Mouse (Mus musculus): ENCODE data around the gene Ccdc86. TPM values are rescaled to one million over a fixed set of nuclear protein-coding genes. Genes with fewer than 3 reads are reported as not detected.

The Ccdc86 gene
- total RNA-seq, 2 experiments from 2014 or later: 13.2 to 16.5 TPM

- intact Hi-C loops (cut with DNase I): no loop called here
- TF ChIP-seq CTCF (IDR thresholded peaks at IDR 0.05): no peak
- H3K4me3 ChIP-seq: no peak overlapping the region; the same call in 1 of the 2 replicates
- no peak for DNase-seq
- no peak overlapping the region for H3K27ac ChIP-seq
These were observed 2.6 kb downstream of the Ccdc86 start for GRCm38 (mm10) chr19:10946506-10946905.

GRCm38 (mm10) chr19:10943955-10944354, 5.1 kb downstream of the Ccdc86 start:
- Histone ChIP-seq H3K4me3 (no peak overlapping the region), H3K27ac (no peak overlapping the region)
- intact Hi-C loops (cut with DNase I): no loop called here
- TF ChIP-seq CTCF (IDR thresholded peaks at IDR 0.05): no peak
- no peak for DNase-seq

GRCm38 (mm10) chr19:10940801-10941457, 8.1 kb downstream of the Ccdc86 start:
- no peak for TF ChIP-seq CTCF (IDR thresholded peaks at IDR 0.05)
- intact Hi-C loops (cut with DNase I): no loop called here
- no peak for DNase-seq
- Histone ChIP-seq H3K27ac (no peak overlapping the region), H3K4me3 (peak overlapping the region; percentile 46)

- Histone ChIP-seq H3K27ac (no peak overlapping the region), H3K4me3 (peak overlapping the region; percentile 46)
- DNase-seq: peak; percentile 63
- intact Hi-C loops (cut with DNase I): no loop called here
- peak; percentile 58 for TF ChIP-seq CTCF (IDR thresholded peaks at IDR 0.05)
These were observed 8.8 kb downstream of the Ccdc86 start for GRCm38 (mm10) chr19:10940097-10940800.

- Histone ChIP-seq H3K4me3 (no peak overlapping the region), H3K27ac (no peak overlapping the region)
- TF ChIP-seq CTCF (IDR thresholded peaks at IDR 0.05): no peak
- DNase-seq: no peak
- intact Hi-C loops (cut with DNase I): no loop called here
These were observed 10.3 kb downstream of the Ccdc86 start for GRCm38 (mm10) chr19:10938771-10939170.

- no peak for DNase-seq
- Histone ChIP-seq H3K4me3 (no peak within 1 kb of the TSS), H3K27ac (no peak within 1 kb of the TSS)
- intact Hi-C loops (cut with DNase I): no loop called here
- TF ChIP-seq CTCF (IDR thresholded peaks at IDR 0.05): no peak
These were observed 11.9 kb downstream of the Ccdc86 start, which contains the start of gene Ptgdr2 for GRCm38 (mm10) chr19:10937110-10937563. Ptgdr2 (plus strand) TSS chr19:10937160.

GRCm38 (mm10) chr19:10936077-10936476, 13.0 kb downstream of the Ccdc86 start:
- H3K4me3 ChIP-seq: no peak overlapping the region
- H3K27ac ChIP-seq: no peak overlapping the region
- 0 out of 2 replicates have a peak, but pooled peaks have one; percentile 0 for TF ChIP-seq CTCF (IDR thresholded peaks at IDR 0.05)
- intact Hi-C loops (cut with DNase I): no loop called here
- DNase-seq: no peak

- Histone ChIP-seq H3K4me3 (no peak overlapping the region), H3K27ac (no peak overlapping the region)
- intact Hi-C loops (cut with DNase I): no loop called here
- DNase-seq: no peak
- TF ChIP-seq CTCF (IDR thresholded peaks at IDR 0.05): no peak
These were observed 14.0 kb downstream of the Ccdc86 start for GRCm38 (mm10) chr19:10935029-10935428.

GRCm38 (mm10) chr19:10930641-10931040, 18.4 kb downstream of the Ccdc86 start:
- no peak for DNase-seq
- TF ChIP-seq CTCF (IDR thresholded peaks at IDR 0.05): no peak
- Histone ChIP-seq H3K4me3 (no peak overlapping the region), H3K27ac (no peak overlapping the region)
- intact Hi-C loops (cut with DNase I): no loop called here

GRCm38 (mm10) chr19:10926666-10927065, 22.4 kb downstream of the Ccdc86 start:
- no peak for TF ChIP-seq CTCF (IDR thresholded peaks at IDR 0.05)
- peak overlapping the region; percentile 13 for H3K4me3 ChIP-seq
- H3K27ac ChIP-seq: peak overlapping the region; percentile 75
- no peak for DNase-seq
- intact Hi-C loops (cut with DNase I): no loop called here

GRCm38 (mm10) chr19:10926123-10926621, 22.9 kb downstream of the Ccdc86 start:
- intact Hi-C loops (cut with DNase I): no loop called here
- Histone ChIP-seq H3K27ac (peak overlapping the region; percentile 75), H3K4me3 (peak overlapping the region; percentile 13)
- DNase-seq: no peak
- TF ChIP-seq CTCF (IDR thresholded peaks at IDR 0.05): no peak

GRCm38 (mm10) chr19:10924220-10924619, 24.8 kb downstream of the Ccdc86 start:
- intact Hi-C loops (cut with DNase I): no loop called here
- no peak for TF ChIP-seq CTCF (IDR thresholded peaks at IDR 0.05)
- no peak overlapping the region for H3K4me3 ChIP-seq
- no peak overlapping the region for H3K27ac ChIP-seq
- no peak for DNase-seq

GRCm38 (mm10) chr19:10921058-10921457, 28.0 kb downstream of the Ccdc86 start:
- TF ChIP-seq CTCF (IDR thresholded peaks at IDR 0.05): no peak
- DNase-seq: no peak
- H3K27ac ChIP-seq: no peak overlapping the region
- intact Hi-C loops (cut with DNase I): no loop called here
- no peak overlapping the region for H3K4me3 ChIP-seq

Data from gastrocnemius, adult 2 months (tissue).